ENCODE assay signal across 26 mouse cellular contexts in the genomic region with DNA sequence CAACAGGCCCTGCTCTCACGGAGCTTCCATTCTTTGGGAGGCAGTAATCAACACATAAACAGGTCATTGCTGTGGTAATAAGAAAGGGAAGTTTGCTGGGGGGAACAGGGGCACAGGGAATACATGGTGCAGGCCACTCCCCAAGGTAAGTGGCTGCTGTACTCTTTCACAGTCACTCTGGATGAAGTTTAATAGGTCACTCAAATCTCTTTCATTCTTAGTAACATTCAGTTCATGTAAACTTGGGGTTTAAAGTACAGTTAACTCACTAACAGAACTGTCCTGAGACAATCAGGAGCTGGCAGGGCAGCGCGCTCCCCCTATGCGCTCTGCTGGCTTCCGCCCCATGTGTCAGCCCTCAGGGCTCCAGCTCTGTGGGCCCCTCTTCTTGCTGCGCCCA.
DNase-seq lines count a peak whose midpoint lies in the region; ATAC-seq and TF ChIP-seq lines count a peak whose summit lies in the region.
"Had no signal": no experiment of that assay in that cellular context is flagged by ENCODE, and none has a peak within 500 bp of the region (broad histone marks: within the 10 kb centered on the region; RNA-seq: fewer than 3 reads in every experiment).

No protein-coding gene starts in this region.

- 85% methylated on average over 6 of the region's 6 CpGs for WGBS in heart, embryonic 13.5 days
- 67% methylated on average over 6 of the region's 6 CpGs for WGBS in kidney, adult 2 months
- WGBS in liver, embryonic 16.5 days (ENCODE audit: insufficient replicate concordance): 85% methylated on average over 6 of the region's 6 CpGs
- 89% methylated on average over 6 of the region's 6 CpGs for WGBS in liver, embryonic 11.5 days

- H3K4me3 ChIP-seq in heart, embryonic 13.5 days: no peak overlapping the region
- no peak overlapping the region for H3K4me3 ChIP-seq in kidney, adult 2 months (ENCODE audit: insufficient read depth, low read depth, low read length)
- H3K4me3 ChIP-seq in liver, embryonic 16.5 days (ENCODE audit: low read depth, low read length): no peak overlapping the region
- H3K4me3 ChIP-seq in liver, embryonic 11.5 days (ENCODE audit: low read depth, low read length): no peak overlapping the region
- H3K4me3 ChIP-seq: forebrain, embryonic 10.5 days; forebrain, embryonic 13.5 days; heart, embryonic 12.5 days had no signal

- H3K27me3 ChIP-seq in heart, embryonic 13.5 days (replicated peaks): no peaks in the 10 kb centered on the region
- H3K27me3 ChIP-seq in kidney, adult 2 months (replicated peaks; ENCODE audit: control insufficient read depth, insufficient read depth, low read length): no peaks in the 10 kb centered on the region
- H3K27me3 ChIP-seq in liver, embryonic 16.5 days (ENCODE audit: control insufficient read depth, insufficient read depth, low read depth, low read length): no peaks in the 10 kb centered on the region
- no peaks in the 10 kb centered on the region for H3K27me3 ChIP-seq in liver, embryonic 11.5 days (replicated peaks; ENCODE audit: control insufficient read depth, insufficient read depth, low read length)
- H3K27me3 ChIP-seq: CH12.LX; forebrain, embryonic 13.5 days; heart, embryonic 12.5 days; Patski had no signal

- peak overlapping the region; percentile 28; the same call in 1 of the 2 replicates for H3K27ac ChIP-seq in heart, embryonic 13.5 days (replicated peaks)
- peak overlapping the region; percentile 90 for H3K27ac ChIP-seq in kidney, adult 2 months (ENCODE audit: insufficient read depth, low read depth, low read length)
- no peak overlapping the region for H3K27ac ChIP-seq in liver, embryonic 16.5 days (ENCODE audit: low read length)
- H3K27ac ChIP-seq in liver, embryonic 11.5 days (ENCODE audit: low read depth, low read length): no peak overlapping the region
- H3K27ac ChIP-seq: forebrain, embryonic 10.5 days; forebrain, embryonic 13.5 days; hindbrain, embryonic 14.5 days had no signal

- H3K4me2 ChIP-seq in heart, embryonic 13.5 days: no peak overlapping the region
- H3K4me2 ChIP-seq in liver, embryonic 16.5 days (ENCODE audit: low read depth, low read length): no peak overlapping the region
- H3K4me2 ChIP-seq in liver, embryonic 11.5 days: no peak overlapping the region
- H3K4me2 ChIP-seq: forebrain, embryonic 13.5 days; heart, embryonic 12.5 days; hindbrain, embryonic 14.5 days had no signal

- ATAC-seq in heart, embryonic 13.5 days (ENCODE audit: extremely low read depth, insufficient number of reproducible peaks, low FRiP score, low TSS enrichment): no peak
- ATAC-seq in liver, embryonic 16.5 days (ENCODE audit: low read depth): peak; percentile 19; the same call in 1 of the 2 replicates
- no peak for ATAC-seq in liver, embryonic 11.5 days (replicated peaks; ENCODE audit: low FRiP score)
- ATAC-seq: forebrain, embryonic 13.5 days; forebrain, embryonic 16.5 days; Patski had no signal

- H3K9me3 ChIP-seq in heart, embryonic 13.5 days: no peaks in the 10 kb centered on the region
- no peaks in the 10 kb centered on the region for H3K9me3 ChIP-seq in liver, embryonic 16.5 days (replicated peaks; ENCODE audit: control insufficient read depth, low read length)
- no peaks in the 10 kb centered on the region for H3K9me3 ChIP-seq in liver, embryonic 11.5 days (ENCODE audit: control insufficient read depth, low read length)
- H3K9me3 ChIP-seq: forebrain, embryonic 10.5 days; forebrain, embryonic 13.5 days; G1E; heart, embryonic 12.5 days had no signal

- no peak for DNase-seq in heart, adult 8-10 months (ENCODE audit: low spot score)
- DNase-seq in kidney, adult 2 months: peak; percentile 59
- no peak for DNase-seq in kidney, postnatal 4 days
- no peak for DNase-seq in liver, embryonic 11.5 days (ENCODE audit: low spot score)
- peak; percentile 12 to 47 for DNase-seq in kidney, postnatal 36 days
- no peak for DNase-seq in frontal cortex, adult 2 months (ENCODE audit: extremely low spot score in 1 of 2, low spot score in 1 of 2)
- DNase-seq: adrenal gland, postnatal 10 days; adrenal gland, postnatal 36 days; B cell, adult 2 months; cerebellum, adult 18-20 months; cerebellum, adult 9-10 months; cerebellum, postnatal 14 days; gastrocnemius, postnatal 10 days; heart, adult 11 months; heart, postnatal 14 days; heart, postnatal 4 days had no signal

- no peak for TF ChIP-seq POLR2A in kidney, adult 2 months (IDR thresholded peaks at IDR 0.05; ENCODE audit: low read depth, low read length)

- no peak for TF ChIP-seq CTCF in kidney, adult 2 months (conservative IDR thresholded peaks at IDR 0.05; ENCODE audit: insufficient read depth, insufficient read length, low read depth, low read length)

- 0 out of 2 replicates have a peak overlapping the region, but pooled peaks have one; percentile 3 for H3K9ac ChIP-seq in heart, embryonic 13.5 days
- H3K9ac ChIP-seq in liver, embryonic 16.5 days (ENCODE audit: low read depth, low read length): no peak overlapping the region
- no peak overlapping the region for H3K9ac ChIP-seq in liver, embryonic 11.5 days (ENCODE audit: low read depth, low read length)
- H3K9ac ChIP-seq: forebrain, embryonic 13.5 days; heart, embryonic 12.5 days; hindbrain, embryonic 14.5 days had no signal

- 0 out of 2 replicates have a peak, but pooled peaks cover 5% of the 10 kb centered on the region for H3K36me3 ChIP-seq in heart, embryonic 13.5 days
- no peaks in the 10 kb centered on the region for H3K36me3 ChIP-seq in kidney, adult 2 months (ENCODE audit: control insufficient read depth, insufficient read depth, low read length)
- no peaks in the 10 kb centered on the region for H3K36me3 ChIP-seq in liver, embryonic 16.5 days (ENCODE audit: control insufficient read depth, insufficient read depth)
- no peaks in the 10 kb centered on the region for H3K36me3 ChIP-seq in liver, embryonic 11.5 days (ENCODE audit: control insufficient read depth, insufficient read depth, low read length)
- H3K36me3 ChIP-seq: heart, embryonic 12.5 days had no signal

- H3K4me1 ChIP-seq in heart, embryonic 13.5 days: peaks cover 37% of the 10 kb centered on the region
- H3K4me1 ChIP-seq in kidney, adult 2 months (ENCODE audit: control insufficient read depth, insufficient read depth, low read length): peaks cover 11% of the 10 kb centered on the region; the same call in 1 of the 2 replicates
- H3K4me1 ChIP-seq in liver, embryonic 16.5 days (ENCODE audit: control insufficient read depth, low read depth, low read length): no peaks in the 10 kb centered on the region; the same call in 1 of the 2 replicates
- no peaks in the 10 kb centered on the region for H3K4me1 ChIP-seq in liver, embryonic 11.5 days (replicated peaks; ENCODE audit: control insufficient read depth, insufficient read depth, low read length)
- H3K4me1 ChIP-seq: forebrain, embryonic 10.5 days; forebrain, embryonic 13.5 days had no signal

Comparison
In these comparisons a context has a peak if more than half of its experiments do, and no peak if none do; other contexts are left out.
1. DNase-seq: peak in kidney, adult 2 months (single experiment) and kidney, postnatal 36 days (2 of 2); none in heart, adult 8-10 months (single experiment), kidney, postnatal 4 days (0 of 2), liver, embryonic 11.5 days (single experiment) and frontal cortex, adult 2 months (0 of 2).
2. H3K27ac ChIP-seq: peak in heart, embryonic 13.5 days (single experiment) and kidney, adult 2 months (single experiment); none in liver, embryonic 16.5 days (single experiment) and liver, embryonic 11.5 days (single experiment).